Mouse (Mus musculus): Measurements from ENCODE around the gene Gm16223. TPM values are rescaled to one million over a fixed set of nuclear protein-coding genes. Genes with fewer than 3 reads are reported as not detected.

Gm16223 gene
- polyA plus RNA-seq (2015; fragmentation: Nextera tagmentation; extraction: Ambion mirVana): not detected in 2 replicates

DNA sequence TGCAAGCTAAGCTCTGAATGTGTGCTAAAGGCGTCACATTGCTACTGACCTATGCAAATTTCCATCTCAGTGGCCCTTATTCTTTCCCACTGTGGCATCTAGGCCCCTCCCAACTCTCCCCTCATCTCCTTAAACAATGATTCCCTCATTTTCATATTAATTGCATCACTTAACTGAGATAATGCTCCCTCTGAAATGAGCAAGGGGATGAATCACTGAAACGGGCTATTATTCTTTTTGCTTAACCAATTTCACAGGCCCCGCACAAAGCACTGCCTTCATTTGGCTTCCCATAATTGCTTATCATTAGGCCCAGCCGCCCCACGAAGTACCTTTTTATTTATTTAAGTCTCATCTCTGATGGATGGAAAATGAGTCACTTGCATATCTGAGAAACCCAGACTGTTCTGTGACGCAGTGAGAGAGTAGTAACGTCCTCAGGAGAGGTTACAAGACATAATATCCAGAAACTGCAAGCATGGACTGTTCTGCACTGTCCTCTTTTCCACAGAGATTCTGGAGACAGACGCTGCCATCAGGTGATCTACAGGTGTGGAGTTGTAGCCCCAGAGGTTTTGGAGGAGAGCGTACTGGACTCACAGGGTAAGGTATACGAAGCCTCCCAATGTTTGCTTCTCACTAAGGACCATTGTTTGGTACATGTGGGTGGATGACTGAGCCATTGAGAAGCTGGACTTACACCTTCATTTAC lies at the start of gene Gm16223:
Gm16223 (plus strand) TSS at position 485 of the 712 bp plus-strand sequence.
- Histone ChIP-seq H3K9me3 (replicated peaks) (no peaks in the 10 kb centered on the region), H3K36me3 (no peaks in the 10 kb centered on the region), H3K4me2 (no peak within 1 kb of the TSS), H3K4me1 (0 out of 2 replicates have a peak, but pooled peaks cover 3% of the 10 kb centered on the region), H3K9ac (replicated peaks) (no peak within 1 kb of the TSS), H3K27ac (replicated peaks) (no peak within 1 kb of the TSS), H3K27me3 (replicated peaks) (no peaks in the 10 kb centered on the region), H3K4me3 (replicated peaks) (no peak within 1 kb of the TSS)
- peak; percentile 63 for ATAC-seq (ENCODE audit: low FRiP score)
- 41% methylated on average over 10 of the region's 10 CpGs for WGBS

DNA sequence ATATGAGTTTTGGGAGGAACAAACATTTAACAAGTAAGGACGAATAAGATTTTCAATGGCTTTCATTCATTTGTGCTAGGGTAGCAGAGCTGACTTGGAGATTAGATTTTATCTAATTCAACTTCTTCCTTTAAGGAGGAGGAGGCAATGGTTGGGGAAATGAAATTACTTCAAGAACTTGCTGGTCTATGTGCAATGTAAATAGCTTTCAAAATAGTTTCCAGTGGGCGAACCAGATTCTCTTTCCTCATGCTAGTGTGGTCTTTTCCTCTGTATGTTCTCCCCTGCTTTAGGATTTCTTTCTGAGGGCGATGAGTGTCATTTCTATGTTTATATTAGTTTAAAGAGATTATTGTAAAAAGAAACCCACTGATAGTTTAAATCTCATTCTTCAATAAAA lies 45.7 kb upstream of the Gm16223 start:
- no peaks in the 10 kb centered on the region for H3K9me3 ChIP-seq (replicated peaks)
- no peak overlapping the region for H3K4me2 ChIP-seq
- no peak for ATAC-seq (ENCODE audit: low FRiP score)
- H3K9ac ChIP-seq (replicated peaks): no peak overlapping the region
- no peaks in the 10 kb centered on the region for H3K4me1 ChIP-seq
- H3K36me3 ChIP-seq: no peaks in the 10 kb centered on the region
- no peaks in the 10 kb centered on the region for H3K27me3 ChIP-seq (replicated peaks)
- no peak overlapping the region for H3K4me3 ChIP-seq (replicated peaks)
- no peak overlapping the region for H3K27ac ChIP-seq (replicated peaks)
- 88% methylated on average over 3 of the region's 3 CpGs for WGBS

DNA sequence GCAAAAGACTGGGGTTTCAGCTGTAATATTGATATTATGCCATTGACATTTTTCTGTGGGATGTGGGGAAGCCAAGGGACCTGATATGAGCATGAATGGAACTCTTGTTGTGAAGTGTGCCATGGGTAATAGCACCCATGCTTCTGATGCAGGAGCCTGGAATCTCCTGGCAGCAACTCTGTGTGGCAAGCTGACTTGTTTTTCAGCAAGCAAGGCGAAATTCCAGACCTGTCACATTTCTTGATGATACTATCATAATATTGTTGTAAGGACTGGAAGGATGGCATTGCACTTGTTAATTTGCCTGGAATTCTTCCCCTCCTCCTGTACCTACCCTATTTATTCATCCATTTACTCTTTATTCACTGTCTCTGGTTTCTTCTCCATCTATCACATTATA lies 44.2 kb upstream of the Gm16223 start:
- no peaks in the 10 kb centered on the region for H3K27me3 ChIP-seq (replicated peaks)
- H3K36me3 ChIP-seq: no peaks in the 10 kb centered on the region
- ATAC-seq (ENCODE audit: low FRiP score): no peak
- H3K4me1 ChIP-seq: no peaks in the 10 kb centered on the region
- no peak overlapping the region for H3K4me3 ChIP-seq (replicated peaks)
- no peaks in the 10 kb centered on the region for H3K9me3 ChIP-seq (replicated peaks)
- no peak overlapping the region for H3K27ac ChIP-seq (replicated peaks)
- H3K4me2 ChIP-seq: no peak overlapping the region
- no peak overlapping the region for H3K9ac ChIP-seq (replicated peaks)
- WGBS: 77% methylated on average over 1 of the region's 1 CpGs

DNA sequence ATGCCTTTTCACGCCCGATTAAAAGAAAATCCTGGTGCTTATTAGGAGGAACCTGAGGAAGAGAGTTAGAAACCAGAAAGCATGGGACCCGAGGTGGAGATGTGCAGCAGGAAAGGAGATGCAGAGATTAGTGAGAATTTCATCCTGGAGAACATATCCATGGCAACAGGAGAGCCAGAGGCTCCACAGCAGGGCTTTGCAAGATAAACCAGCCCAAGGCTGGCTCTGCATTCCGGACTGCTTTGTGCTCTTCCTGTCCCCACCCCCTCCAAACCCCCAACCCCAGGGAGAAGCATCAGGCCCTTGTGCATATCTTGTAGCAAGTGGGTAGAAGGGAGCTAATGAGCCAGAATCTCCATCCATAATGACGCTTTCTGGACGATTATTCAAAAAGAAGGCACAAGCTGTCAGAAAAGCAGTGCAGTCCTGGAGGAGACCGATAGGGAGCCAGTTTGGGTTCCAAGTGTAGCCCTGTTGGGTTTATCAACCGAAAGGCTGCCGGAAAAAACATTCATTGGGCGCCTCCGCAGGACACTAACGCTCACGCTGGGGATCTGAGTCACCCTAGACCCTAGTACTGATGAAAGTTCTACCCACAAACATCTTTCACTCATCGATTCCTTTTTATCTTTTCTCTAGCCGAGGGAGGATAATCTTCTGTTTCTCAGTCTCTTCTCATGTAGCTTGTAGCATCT lies 31.2 kb upstream of the Gm16223 start:
- Histone ChIP-seq H3K4me1 (peaks cover 3% of the 10 kb centered on the region; the same call in 1 of the 2 replicates), H3K9ac (replicated peaks) (no peak overlapping the region), H3K4me3 (replicated peaks) (no peak overlapping the region), H3K27me3 (replicated peaks) (no peaks in the 10 kb centered on the region), H3K36me3 (no peaks in the 10 kb centered on the region), H3K27ac (replicated peaks) (no peak overlapping the region), H3K4me2 (no peak overlapping the region), H3K9me3 (replicated peaks) (no peaks in the 10 kb centered on the region)
- WGBS: 71% methylated on average over 15 of the region's 15 CpGs
- no peak for ATAC-seq (ENCODE audit: low FRiP score)

DNA sequence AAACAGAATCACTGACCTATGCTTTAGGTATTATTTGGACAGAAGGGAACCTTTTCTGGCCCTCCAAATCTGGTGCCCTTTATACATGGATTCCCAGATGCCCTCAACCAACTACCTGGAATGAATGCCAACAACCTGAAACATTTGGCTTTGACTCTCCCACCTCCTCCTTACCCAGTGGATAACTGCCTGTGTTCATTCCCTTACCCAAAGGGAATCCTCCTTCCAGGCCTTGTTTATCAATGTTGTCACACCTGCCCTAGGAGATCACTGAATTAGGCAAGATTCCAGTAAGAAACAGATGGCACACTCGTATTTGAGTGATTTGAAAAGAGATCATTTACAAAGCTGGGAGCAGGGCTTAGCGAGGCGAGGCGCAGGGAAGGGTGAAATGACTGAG lies 13.1 kb upstream of the Gm16223 start:
- no peak overlapping the region for H3K9ac ChIP-seq (replicated peaks)
- 55% methylated on average over 4 of the region's 4 CpGs for WGBS
- ATAC-seq (ENCODE audit: low FRiP score): no peak
- no peak overlapping the region for H3K4me3 ChIP-seq (replicated peaks)
- H3K27me3 ChIP-seq (replicated peaks): no peaks in the 10 kb centered on the region
- H3K27ac ChIP-seq (replicated peaks): no peak overlapping the region
- no peak overlapping the region for H3K4me2 ChIP-seq
- no peaks in the 10 kb centered on the region for H3K36me3 ChIP-seq
- H3K9me3 ChIP-seq (replicated peaks): no peaks in the 10 kb centered on the region
- no peaks in the 10 kb centered on the region for H3K4me1 ChIP-seq

DNA sequence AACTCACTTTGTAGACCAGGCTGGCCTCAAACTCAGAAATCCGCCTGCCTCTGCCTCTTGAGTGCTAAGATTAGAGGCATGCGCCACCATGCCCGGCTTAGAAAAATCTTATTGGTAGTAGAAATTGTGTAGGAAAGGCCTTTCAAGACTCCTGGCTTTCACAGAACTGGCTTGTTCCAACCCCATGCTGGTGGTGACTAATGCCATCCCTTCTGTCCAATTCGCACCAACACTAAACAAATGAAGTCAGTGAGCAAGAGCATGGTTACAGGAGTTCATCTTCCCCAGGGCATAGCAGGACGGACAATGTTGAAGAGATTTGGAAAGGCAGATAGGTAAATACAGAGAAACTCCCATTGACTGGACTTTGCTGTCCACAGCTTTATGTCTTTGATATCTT lies 12.6 kb upstream of the Gm16223 start:
- Histone ChIP-seq H3K9me3 (replicated peaks) (no peaks in the 10 kb centered on the region), H3K4me2 (no peak overlapping the region), H3K4me1 (no peaks in the 10 kb centered on the region), H3K9ac (replicated peaks) (no peak overlapping the region), H3K36me3 (no peaks in the 10 kb centered on the region), H3K4me3 (replicated peaks) (no peak overlapping the region), H3K27ac (replicated peaks) (no peak overlapping the region), H3K27me3 (replicated peaks) (no peaks in the 10 kb centered on the region)
- 93% methylated on average over 5 of the region's 5 CpGs for WGBS
- no peak for ATAC-seq (ENCODE audit: low FRiP score)

DNA sequence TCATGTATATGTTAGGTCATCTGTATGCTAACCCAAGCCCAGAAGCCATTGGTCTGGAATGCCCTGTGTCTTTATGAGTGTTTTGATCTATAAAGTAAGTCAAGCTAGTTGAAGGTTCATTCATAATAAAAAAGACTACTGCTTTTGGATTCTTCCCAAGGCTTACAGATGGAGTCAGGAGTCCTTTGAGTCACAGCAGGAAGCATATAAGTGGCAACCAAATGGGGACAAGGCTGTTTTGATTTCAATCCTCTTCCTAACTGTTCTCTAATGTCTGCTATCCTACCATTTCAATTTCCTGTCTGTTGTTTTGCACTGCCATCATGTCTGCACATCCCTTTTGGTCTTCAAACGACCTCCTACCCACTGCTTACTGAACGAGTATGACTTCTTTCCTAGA lies 2.7 kb upstream of the Gm16223 start:
- 0 out of 2 replicates have a peak, but pooled peaks cover 3% of the 10 kb centered on the region for H3K4me1 ChIP-seq
- H3K4me2 ChIP-seq: no peak overlapping the region
- H3K9ac ChIP-seq (replicated peaks): no peak overlapping the region
- H3K36me3 ChIP-seq: no peaks in the 10 kb centered on the region
- no peak overlapping the region for H3K27ac ChIP-seq (replicated peaks)
- no peak for ATAC-seq (ENCODE audit: low FRiP score)
- WGBS: 56% methylated on average over 2 of the region's 2 CpGs
- H3K27me3 ChIP-seq (replicated peaks): no peaks in the 10 kb centered on the region
- no peaks in the 10 kb centered on the region for H3K9me3 ChIP-seq (replicated peaks)
- no peak overlapping the region for H3K4me3 ChIP-seq (replicated peaks)

DNA sequence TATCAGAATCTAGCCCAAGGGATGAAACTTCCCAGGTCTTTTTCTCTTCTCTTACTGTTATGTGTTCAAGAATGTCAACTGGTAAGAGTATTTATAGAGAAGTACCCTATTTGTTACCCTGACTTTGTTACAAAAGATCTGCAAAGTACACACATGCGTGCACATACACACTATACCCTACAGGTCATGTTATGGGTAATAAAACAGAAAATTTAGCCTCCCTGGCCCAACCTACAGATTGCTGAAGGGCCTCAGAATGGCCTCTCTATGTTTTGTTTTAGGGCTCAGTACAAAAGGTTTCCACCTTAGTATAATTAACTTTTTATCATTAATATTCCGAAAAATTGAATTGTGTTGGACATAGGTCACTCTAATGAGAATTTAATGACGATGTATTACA lies 685 bp upstream of the Gm16223 start:
- H3K27me3 ChIP-seq (replicated peaks): no peaks in the 10 kb centered on the region
- WGBS: 51% methylated on average over 3 of the region's 3 CpGs
- no peak overlapping the region for H3K4me2 ChIP-seq
- no peaks in the 10 kb centered on the region for H3K9me3 ChIP-seq (replicated peaks)
- 0 out of 2 replicates have a peak, but pooled peaks cover 3% of the 10 kb centered on the region for H3K4me1 ChIP-seq
- H3K9ac ChIP-seq (replicated peaks): no peak overlapping the region
- H3K36me3 ChIP-seq: no peaks in the 10 kb centered on the region
- no peak overlapping the region for H3K4me3 ChIP-seq (replicated peaks)
- no peak for ATAC-seq (ENCODE audit: low FRiP score)
- no peak overlapping the region for H3K27ac ChIP-seq (replicated peaks)

DNA sequence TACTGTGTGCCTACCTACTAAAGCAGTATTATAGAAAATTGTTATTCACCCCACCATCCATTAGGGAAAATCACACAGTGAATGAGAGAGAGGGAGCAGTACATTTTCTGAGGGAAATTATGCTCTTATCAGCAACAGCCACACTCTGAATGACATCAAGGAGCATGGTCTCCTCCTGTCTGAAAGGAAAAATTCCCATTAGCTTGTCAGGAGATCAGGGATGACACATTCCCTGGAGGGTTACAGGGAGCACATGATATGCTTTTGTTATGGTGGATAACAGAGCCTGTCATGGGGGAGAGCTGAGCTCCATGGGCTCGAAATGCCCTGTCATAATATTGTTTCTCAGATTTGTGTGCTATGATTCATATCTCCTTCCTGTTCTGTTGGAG lies 424 bp downstream of the Gm16223 start:
- H3K9ac ChIP-seq (replicated peaks): no peak overlapping the region
- H3K9me3 ChIP-seq (replicated peaks): no peaks in the 10 kb centered on the region
- no peak for ATAC-seq (ENCODE audit: low FRiP score)
- H3K4me3 ChIP-seq (replicated peaks): no peak overlapping the region
- H3K27me3 ChIP-seq (replicated peaks): no peaks in the 10 kb centered on the region
- H3K36me3 ChIP-seq: no peaks in the 10 kb centered on the region
- 74% methylated on average over 1 of the region's 1 CpGs for WGBS
- H3K4me2 ChIP-seq: no peak overlapping the region
- H3K4me1 ChIP-seq: 0 out of 2 replicates have a peak, but pooled peaks cover 3% of the 10 kb centered on the region
- H3K27ac ChIP-seq (replicated peaks): no peak overlapping the region

DNA sequence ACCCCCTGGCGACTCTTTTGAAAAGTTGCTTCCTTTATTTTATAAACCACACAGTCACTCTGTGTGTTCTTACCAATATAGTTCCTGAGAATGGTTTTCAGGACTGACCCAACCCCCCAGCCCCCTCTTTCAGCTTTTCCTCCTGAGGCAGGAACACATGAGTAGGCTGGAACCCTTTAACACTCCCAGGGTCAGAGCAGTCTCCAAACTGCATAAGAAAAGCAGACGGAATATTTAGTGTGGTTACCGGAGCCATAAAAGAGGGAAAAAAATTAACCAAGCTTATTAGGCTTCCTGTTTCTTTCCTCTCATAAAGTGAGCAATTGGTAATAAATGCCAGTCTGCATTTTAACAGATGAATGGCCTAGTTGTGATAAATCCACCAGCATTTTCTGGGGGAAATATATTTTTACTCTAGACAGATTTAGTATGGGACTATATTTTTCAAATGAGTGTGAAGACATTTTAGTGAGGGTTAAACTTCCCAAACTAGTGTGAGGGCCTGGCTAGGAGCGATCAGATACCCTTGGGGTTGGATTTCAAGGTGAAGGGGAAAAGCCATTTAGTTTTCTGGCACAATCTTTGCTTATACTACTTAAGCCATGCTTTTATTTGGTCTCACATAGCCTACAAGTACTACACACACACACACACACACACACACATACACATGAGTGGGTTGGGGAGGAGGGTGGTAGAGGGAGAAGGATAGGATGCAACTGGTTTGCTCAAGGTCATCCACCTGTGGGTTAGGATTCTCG lies 49.0 kb downstream of the Gm16223 start:
- 80% methylated on average over 5 of the region's 5 CpGs for WGBS

DNA sequence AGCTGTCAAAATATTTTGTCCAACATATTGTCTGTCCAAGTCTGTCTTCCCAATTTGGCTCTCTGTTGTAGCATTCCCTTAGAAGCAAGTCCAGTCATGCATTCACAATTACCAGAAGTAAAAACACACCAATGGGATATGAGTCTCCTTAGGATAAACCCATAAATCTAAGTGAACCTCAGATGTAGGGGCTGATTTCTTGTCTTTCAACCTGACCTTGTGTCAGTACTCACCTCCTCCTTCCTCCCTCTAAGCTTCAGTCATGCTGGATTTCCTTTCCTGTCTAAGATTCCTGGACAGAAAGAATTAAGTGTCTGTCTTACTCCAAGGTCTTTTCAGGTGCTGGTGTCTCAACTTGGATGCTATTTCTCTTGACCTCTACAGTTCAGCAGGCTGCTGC lies 57.8 kb downstream of the Gm16223 start:
- H3K9ac ChIP-seq (replicated peaks): no peak overlapping the region
- H3K27ac ChIP-seq (replicated peaks): no peak overlapping the region
- no peak overlapping the region for H3K4me3 ChIP-seq (replicated peaks)
- no peak overlapping the region for H3K4me2 ChIP-seq
- ATAC-seq (ENCODE audit: low FRiP score): no peak
- no peaks in the 10 kb centered on the region for H3K9me3 ChIP-seq (replicated peaks)
- H3K36me3 ChIP-seq: no peaks in the 10 kb centered on the region
- no peaks in the 10 kb centered on the region for H3K4me1 ChIP-seq
- H3K27me3 ChIP-seq (replicated peaks): no peaks in the 10 kb centered on the region

More for the DNA sequence above, 49.0 kb downstream of the Gm16223 start:
- Histone ChIP-seq H3K4me3 (replicated peaks) (no peak overlapping the region), H3K27ac (replicated peaks) (no peak overlapping the region), H3K9me3 (replicated peaks) (no peaks in the 10 kb centered on the region), H3K4me1 (no peaks in the 10 kb centered on the region), H3K27me3 (replicated peaks) (no peaks in the 10 kb centered on the region), H3K4me2 (no peak overlapping the region), H3K36me3 (no peaks in the 10 kb centered on the region), H3K9ac (replicated peaks) (no peak overlapping the region)
- ATAC-seq (ENCODE audit: low FRiP score): no peak

DNA sequence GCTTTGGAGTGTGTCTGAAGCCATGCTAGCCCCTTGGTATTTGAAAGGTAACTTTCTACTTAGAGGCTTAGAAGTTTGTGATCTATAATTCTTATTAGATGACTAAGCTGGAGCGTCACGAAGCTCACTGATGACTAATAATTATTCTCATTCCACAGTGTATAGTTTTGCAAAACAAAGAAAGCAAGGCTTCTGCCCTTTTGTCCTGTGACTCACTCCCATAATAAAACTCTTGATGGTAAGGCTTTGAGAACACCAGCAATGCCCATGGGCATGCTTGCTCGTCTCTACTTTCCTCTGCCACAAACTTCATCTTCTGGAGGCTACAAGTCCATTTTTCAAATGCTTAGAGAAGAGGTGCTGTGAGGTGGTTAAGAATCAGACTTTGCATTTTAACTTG lies 87.9 kb downstream of the Gm16223 start:
- WGBS: 69% methylated on average over 3 of the region's 3 CpGs
- no peak for ATAC-seq (ENCODE audit: low FRiP score)
- Histone ChIP-seq H3K4me3 (replicated peaks) (no peak overlapping the region), H3K36me3 (no peaks in the 10 kb centered on the region), H3K27ac (replicated peaks) (no peak overlapping the region), H3K4me2 (no peak overlapping the region), H3K4me1 (no peaks in the 10 kb centered on the region), H3K27me3 (replicated peaks) (no peaks in the 10 kb centered on the region), H3K9ac (replicated peaks) (no peak overlapping the region), H3K9me3 (replicated peaks) (no peaks in the 10 kb centered on the region)

Data from neural tube, embryonic 15.5 days (tissue).